Mouse (Mus musculus): ENCODE data around the gene Fgf2. TPM values are rescaled to one million over a fixed set of nuclear protein-coding genes. Genes with fewer than 3 reads are reported as not detected.

The Fgf2 gene
- total RNA-seq (2023): not detected in 4 replicates

DNA sequence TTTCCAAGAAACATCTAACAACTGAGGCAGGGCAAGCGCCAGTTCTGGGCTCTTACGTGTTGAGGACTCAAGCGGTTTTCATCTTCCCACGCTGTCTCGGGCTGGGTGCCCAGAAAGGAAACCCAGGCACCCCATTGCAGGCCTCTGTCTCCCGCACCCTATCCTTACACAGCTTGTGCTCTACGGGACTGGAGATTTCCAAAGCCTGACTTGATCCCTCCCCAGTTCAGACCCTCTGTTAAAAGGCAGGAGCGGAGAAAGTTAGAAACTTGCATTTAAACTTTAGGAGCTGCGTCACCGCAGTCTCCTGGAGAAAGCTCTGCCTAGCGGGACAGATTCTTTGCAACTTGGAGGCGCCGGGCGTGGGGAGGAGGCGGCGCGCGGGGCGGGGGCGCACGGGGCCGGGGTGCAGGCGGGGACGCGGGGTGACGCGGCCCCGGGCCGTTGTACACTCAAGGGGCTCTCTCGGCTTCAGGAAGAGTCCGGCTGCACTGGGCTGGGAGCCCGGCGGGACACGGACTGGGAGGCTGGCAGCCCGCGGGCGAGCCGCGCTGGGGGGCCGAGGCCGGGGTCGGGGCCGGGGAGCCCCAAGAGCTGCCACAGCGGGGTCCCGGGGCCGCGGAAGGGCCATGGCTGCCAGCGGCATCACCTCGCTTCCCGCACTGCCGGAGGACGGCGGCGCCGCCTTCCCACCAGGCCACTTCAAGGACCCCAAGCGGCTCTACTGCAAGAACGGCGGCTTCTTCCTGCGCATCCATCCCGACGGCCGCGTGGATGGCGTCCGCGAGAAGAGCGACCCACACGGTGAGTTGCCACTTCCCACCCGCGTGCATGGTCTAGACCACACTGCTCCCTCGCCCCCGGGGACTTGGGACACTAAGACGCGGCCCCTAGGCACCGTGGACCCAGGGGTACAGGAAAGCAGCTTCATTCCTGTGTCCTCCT, at the start of gene Fgf2:
Gene Fgf2 (plus strand): TSS at position 126 of the 945 bp plus-strand sequence.

DNA sequence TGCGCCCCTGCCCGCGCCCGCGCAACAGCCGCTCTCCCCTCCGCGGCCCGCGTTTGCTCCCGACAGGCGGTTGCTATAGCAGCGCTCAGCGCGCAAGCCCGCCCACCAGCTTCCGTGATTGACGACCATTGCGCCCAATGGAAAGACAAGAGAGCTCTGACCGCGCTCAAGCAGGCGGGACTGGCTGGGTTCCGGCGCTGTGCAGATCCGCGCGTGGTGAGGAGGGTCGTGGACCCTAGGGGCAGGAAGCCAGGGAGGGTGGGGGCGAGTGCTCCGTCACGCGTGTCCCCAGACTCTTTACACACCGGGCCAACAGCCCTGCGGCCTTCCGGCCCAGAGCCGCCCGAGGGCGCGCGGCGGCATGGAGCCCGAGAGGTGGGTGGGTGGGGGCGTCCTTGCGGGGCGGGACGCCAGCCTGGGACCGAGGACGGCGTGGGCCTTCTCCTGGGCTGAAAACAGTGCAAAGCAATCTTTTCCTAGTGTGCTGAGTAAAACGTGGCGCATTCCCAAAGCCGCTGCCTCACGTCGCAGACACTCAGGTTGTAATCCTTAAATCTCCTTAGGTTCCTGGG, 35.7 kb upstream of the Fgf2 start, which contains the start of the genes Bbs12 and Cetn4:
Gene Bbs12 (plus strand): TSS at position 185 of the 572 bp plus-strand sequence.
Gene Cetn4 (minus strand): TSS at position 339 of the 572 bp plus-strand sequence.

DNA sequence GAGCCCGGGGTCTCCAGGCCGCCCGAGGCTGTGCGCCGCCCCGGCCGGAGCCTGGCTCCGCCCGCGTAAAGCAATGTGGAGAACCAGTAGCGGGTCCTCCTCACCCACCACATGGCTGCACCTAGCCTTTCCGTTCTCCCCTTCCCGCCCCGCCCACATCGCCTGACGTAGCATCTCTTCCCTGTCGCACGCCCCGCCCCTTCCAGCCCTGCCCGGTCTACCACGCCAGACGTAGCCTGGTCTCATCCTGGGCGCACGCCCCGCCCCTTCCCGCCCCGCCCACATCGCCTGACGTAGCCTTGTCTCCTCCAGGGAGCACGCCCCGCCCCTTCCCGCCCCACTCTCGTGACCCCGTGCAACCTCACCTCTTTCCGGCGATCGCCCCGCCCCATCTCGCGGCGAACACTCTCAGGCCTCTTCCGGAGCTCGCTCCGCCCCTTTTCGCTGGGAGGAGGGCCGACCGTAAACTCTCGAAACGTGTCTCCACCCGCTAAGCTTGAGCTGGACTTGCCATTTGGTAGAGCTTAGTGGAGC, 71.4 kb downstream of the Fgf2 start, which contains the start of gene Spata5:
Gene Spata5 (plus strand): TSS at position 439 of the 534 bp plus-strand sequence.

DNA sequence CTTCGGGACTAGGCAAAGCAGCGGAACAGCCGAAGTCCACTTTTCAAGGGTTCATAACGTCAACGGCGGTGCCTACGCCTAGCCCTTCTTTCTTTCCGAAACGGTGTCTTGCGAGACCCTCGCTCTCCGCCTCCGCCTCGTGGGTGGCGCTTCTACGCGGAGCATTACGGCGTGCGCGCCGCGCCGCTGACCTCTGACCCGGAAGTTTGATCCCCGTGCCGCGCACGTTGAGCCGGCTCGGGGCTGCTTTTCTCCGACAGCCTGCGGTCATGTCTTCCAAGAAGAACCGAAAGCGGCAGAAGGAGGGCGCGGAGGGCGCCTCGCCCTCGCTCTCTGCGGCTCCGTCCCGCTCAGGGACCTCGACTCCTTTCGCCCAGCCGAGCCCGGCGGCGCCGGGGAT, 71.9 kb downstream of the Fgf2 start, which contains the start of gene Nudt6:
Gene Nudt6 (minus strand): TSS at position 140 of the 400 bp plus-strand sequence.

Other genes starting within 250 kb of the Fgf2 start
- not detected in 4 replicates for gene Il2, start 222.4 kb upstream of the Fgf2 start, total RNA-seq (2023)
- not detected in 4 replicates for gene Il21, start 115.7 kb upstream of the Fgf2 start, total RNA-seq (2023)
- gene Bbs12, start 35.8 kb upstream of the Fgf2 start, total RNA-seq (2023): 0.98 to 1.2 TPM (median 1.1 TPM) in 4 replicates
- 1.1 to 1.6 TPM in 2 of 4 replicates, not detected in the others for gene Cetn4, start 35.6 kb upstream of the Fgf2 start, total RNA-seq (2023)
- 81.8 to 88.6 TPM (median 84.9 TPM) in 4 replicates for gene Spata5, start 71.5 kb downstream of the Fgf2 start, total RNA-seq (2023)
- 14.1 to 16.2 TPM (median 15.0 TPM) in 4 replicates for gene Nudt6, start 71.9 kb downstream of the Fgf2 start, total RNA-seq (2023)

Measured in B cell, adult 62 days (primary cell).